Mouse (Mus musculus) 3T3-L1 (cell line): ENCODE results near the gene Pprc1.

ENCODE experiments used
- DNase-seq: peaks from one replicate; pipeline ENCODE4 v3.0.0-alpha.2; 2015; ENCODE audit warnings: low read depth, low spot score

The Pprc1 gene

DNA sequence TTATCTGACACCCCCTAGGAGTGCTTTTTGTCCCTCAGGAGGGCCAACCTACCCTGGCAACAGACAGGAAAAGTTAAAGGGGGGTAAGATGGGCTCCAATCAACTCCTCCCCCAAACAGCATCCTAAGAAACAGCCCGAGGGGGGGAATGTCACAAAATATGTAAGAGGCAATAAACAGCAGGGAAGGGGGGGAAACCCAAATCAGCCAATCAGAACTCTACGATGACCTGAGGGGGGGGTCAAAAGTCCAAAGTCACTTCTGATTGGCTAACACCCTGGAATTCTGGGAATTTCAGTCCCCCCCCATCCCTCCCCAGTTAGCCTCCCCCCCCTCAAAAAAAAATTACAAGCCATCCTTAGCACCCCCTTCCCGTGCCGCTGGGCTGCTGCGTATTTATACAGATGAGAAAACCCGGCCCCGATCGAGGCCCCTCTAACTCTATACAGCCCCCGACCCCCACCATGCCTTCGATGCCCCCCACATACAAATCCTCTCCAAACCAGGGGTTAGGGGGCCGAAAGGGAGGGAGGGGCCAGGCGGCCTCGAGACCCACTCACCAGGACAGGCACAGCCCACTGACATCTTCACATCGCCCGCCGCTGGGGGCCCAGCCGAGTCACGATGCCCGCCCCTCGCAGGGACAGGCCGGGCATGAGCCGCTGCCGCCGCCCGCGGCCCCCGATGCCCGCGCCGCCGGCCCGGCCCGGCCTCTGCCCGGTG is at the start of gene Pprc1:
Pprc1 (plus strand) TSS at position 616 of the 722 bp plus-strand sequence.
- peak; percentile 91 for DNase-seq

- peak; percentile 46 for DNase-seq
Measured at GRCm38 (mm10) chr19:45997365-45997764, 47.3 kb upstream of the Pprc1 start.

DNA sequence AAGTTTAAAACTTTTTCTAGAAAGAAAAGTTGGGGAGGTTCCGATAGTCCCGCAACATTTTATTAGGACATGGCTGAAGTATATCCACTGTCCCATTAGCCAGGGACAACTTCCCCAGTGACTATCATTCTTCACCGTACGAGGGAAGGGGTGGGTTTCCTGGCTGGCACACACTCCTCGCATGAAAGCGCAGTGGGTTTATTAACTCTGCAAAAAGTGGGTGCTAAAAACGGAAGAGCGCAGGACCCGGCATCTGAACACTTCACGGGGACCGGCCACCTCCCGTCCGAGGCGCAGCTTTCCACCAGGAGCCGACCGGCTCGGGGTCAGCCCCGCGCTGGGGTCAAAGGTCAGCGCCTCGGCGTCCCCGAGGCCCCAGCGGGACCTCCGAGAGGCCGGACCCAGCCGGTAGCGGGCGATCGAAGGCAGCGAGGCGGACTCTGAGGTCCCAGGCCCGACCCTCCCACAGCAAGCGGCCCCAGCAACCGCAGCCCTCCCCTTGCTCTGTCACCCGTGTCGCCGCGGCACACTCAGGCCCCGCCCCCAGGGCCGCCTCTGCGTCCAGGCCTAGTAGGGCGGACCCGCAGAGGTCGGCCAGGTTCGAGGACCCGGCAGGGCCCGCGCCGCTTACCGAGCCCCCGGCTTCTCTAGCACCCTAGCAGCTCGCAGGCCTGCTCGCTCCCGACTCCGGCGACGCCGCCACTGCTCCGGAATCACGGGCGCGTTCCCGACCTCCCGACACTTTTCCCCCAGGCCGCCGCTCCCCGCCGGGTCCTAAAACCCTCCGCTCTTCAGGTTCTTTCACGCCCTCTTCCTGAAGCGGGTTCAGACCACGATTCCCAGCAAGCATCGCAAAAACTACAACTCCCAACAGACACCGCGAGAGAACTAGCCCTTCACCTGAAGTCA is 46.6 kb upstream of the Pprc1 start, which contains the start of gene Armh3:
Armh3 (minus strand) TSS at position 704 of the 909 bp plus-strand sequence.
- DNase-seq = peak; percentile 97

DNA sequence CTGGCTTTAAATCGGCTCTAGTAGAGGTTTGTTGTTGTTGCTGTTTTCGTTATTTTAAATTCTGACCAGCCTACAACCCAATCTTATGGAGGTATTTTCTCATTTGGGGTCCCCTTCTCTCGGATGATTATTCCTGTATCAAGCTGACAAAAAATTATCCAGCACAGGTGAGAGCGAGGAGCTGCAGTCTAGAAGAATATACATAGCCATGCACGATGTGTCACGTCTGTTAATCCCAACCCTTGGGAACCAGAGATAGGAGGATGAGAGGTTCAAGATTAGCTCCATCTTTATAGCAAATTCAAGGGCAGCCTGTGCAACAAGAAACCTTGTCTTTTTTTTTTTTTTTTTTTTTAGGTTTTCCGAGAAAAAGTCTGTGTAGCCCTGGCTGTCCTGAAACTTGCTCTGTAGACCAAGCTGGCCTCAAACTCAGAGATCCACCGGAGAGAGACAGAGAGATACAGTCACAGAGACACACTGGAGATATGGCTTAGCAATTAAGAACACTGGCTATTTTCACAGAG is 45.9 kb upstream of the Pprc1 start:
- no peak for DNase-seq

DNA sequence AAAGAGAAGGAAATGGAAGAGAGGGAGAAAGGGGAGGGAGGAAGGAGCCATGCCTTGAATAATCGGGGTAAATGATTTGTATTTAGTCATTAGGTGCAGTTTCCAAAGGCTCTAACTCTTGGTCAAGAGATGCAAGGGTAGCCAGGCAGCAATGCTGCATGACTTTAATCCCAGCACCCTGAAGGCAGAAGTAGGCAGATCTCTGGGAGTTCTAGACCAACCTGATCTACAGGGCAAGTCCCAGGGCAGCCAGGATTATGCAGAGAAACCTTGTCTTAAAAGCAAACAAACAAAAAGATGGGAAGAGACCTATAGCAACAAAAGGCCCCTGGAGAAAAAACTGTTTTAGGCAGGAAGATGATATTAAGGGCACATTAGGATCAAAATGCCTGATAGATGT is 45.3 kb upstream of the Pprc1 start:
- DNase-seq = no peak

DNA sequence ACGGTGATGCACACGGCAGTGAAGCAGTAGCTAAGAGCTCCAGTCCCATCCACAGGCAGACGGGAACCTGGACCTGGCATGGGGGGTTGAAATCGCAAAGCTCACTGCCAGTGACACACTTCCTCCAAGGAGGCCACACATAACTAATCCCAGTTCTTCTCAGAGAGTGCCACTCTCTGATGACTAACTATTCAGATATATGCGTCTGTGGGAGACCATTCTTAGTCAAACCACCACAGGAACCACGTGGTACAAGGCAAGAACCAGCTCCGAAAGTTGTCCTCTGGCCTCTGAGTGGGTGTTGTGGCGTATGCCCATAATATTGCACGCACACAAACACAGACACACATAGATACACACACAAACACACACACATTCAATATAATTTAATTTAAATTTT is 42.4 kb upstream of the Pprc1 start:
- DNase-seq = peak; percentile 75

DNA sequence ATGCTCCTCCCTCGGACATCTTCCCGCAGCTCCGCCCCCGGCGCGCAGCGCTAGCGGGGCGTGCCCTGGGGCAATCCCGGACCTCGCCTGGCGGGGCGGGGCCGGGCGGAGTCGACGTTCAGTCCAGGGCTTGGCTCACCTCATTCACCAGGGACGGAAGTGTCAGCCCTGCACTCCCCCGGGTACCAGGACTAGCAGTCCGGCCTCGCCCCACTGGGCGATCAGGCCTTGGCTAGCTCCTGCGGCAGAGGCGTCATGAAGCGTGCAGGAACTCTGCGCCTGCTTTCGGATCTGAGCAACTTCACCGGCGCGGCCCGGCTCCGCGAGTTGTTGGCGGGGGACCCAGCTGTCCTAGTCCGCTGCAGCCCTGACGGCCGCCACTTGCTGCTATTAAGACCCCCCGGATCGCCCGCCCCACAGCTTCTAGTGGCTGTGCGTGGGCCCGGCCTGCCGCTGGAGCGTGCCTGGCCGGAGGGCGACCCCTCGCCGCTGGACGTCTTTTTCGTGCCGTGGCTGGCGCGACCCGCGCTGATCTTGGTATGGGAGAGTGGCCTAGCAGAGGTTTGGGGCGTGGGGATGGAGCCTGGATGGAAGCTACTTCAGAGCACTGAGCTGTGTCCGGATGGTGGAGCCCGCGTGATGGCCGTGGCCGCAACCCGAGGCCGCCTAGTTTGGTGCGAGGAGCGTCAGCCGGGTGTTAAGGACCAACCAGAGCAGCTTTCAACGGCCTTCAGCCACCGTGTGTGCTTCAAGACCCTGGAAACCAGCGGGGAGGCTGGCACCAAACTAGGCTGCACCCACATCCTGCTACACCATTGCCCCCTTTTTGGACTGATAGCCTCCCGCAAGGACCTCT is 41.1 kb upstream of the Pprc1 start, which contains the start of gene Hps6:
Hps6 (plus strand) TSS at position 138 of the 856 bp plus-strand sequence.
- peak; percentile 90 for DNase-seq

DNA sequence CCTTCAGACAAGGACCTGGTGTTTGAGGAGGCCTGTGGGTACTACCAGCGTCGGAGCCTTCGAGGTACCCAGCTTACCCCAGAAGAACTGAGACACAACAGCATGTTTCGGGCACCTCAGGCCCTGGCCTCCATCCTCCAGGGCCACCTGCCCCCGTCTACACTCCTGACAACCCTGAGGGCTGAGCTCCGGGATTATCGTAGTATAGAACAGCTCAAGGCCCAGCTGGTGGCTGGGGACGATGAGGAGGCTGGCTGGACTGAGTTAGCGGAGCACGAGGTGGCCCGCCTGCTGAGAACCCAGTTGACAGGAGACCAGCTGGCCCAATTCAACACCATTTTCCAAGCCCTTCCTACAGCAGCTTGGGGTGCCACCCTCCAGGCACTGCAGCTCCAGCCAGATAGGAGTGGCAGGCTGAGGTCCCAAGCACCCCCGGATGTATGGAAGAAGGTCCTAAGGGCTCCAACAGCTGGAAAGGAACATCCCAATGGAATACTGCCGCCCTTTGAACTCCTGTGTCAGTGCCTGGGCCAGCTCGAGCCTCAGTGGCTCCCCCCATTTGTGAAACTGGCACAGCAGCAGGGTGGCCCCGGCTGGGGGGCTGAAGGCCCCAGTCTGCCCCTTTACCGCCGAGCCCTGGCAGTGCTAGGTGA is 39.7 kb upstream of the Pprc1 start:
- DNase-seq = no peak

DNA sequence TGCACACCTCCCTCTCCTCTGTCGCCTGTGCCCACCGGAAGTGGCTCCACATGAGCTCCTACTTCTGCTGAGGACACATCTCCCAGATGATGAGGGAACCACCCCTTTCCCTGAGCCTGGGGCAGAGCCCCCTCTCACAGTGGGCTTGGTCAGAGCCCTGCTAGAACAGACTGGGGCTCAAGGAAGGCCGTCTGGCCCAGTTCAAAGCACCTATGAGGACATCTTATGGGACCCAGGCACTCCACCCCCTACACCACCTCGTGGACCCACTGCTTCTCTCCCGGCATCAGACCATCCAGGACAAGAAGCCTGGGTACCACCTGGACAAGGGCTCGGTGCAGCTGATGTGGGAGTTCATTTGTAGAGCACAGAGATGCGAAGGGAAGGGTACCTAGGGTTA is 39.0 kb upstream of the Pprc1 start:
- DNase-seq = no peak

- DNase-seq = peak; percentile 99
Measured at GRCm38 (mm10) chr19:46014572-46015178, 30.0 kb upstream of the Pprc1 start.

GRCm38 (mm10) chr19:46016023-46016422 is 28.7 kb upstream of the Pprc1 start:
- DNase-seq = no peak

GRCm38 (mm10) chr19:46024959-46025358 is 19.7 kb upstream of the Pprc1 start:
- no peak for DNase-seq

- DNase-seq = no peak
Measured at GRCm38 (mm10) chr19:46026567-46026966, 18.1 kb upstream of the Pprc1 start.

DNA sequence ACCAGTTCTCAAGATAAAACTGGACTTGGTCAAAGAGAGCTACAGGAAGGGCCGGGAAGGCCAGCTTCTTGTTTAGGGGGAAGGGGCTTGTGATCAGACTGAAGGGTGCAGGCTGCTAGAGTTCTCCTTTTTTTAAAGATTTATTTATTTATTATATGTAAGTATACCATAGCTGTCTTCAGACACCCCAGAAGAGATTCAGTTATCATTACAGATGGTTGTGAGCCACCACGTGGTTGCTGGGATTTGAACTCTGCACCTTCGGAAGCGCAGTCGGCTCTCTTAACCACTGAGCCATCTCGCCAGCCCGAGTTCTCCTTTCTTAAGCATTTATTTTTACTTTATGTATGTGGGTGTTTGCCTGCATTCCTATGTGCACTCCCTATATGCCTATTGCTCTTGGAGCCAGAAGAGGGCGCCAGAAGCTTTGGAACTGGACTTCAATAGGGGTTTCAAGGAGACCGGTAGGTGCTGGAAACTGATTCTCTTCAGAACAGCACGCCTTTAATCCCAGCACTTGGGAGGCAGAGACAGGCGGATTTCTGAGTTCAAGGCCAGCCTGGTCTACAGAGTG is 15.9 kb upstream of the Pprc1 start:
- DNase-seq = peak; percentile 64

DNA sequence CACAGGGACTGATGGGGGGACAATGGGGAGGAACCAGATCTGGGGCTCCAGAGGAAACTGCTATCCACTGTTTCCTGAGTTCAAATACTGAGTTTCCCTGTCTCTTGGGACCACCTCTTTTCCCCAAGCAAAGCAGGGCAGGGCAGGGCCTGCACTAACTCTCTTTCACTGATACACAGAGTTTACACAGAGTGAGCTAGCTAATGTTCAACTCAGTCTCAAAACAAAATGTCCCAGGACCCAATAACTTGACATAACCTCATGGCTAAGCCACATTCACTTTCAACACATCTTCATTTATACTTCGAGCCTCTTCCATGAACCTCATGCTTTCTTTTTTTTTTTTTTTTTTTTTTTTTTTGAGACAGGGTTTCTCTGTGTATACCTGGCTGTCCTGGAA is 15.0 kb upstream of the Pprc1 start:
- DNase-seq = no peak

- DNase-seq = no peak
Measured at GRCm38 (mm10) chr19:46030196-46030983, 14.3 kb upstream of the Pprc1 start.

- no peak for DNase-seq
Measured at GRCm38 (mm10) chr19:46031689-46032432, 12.8 kb upstream of the Pprc1 start.

DNA sequence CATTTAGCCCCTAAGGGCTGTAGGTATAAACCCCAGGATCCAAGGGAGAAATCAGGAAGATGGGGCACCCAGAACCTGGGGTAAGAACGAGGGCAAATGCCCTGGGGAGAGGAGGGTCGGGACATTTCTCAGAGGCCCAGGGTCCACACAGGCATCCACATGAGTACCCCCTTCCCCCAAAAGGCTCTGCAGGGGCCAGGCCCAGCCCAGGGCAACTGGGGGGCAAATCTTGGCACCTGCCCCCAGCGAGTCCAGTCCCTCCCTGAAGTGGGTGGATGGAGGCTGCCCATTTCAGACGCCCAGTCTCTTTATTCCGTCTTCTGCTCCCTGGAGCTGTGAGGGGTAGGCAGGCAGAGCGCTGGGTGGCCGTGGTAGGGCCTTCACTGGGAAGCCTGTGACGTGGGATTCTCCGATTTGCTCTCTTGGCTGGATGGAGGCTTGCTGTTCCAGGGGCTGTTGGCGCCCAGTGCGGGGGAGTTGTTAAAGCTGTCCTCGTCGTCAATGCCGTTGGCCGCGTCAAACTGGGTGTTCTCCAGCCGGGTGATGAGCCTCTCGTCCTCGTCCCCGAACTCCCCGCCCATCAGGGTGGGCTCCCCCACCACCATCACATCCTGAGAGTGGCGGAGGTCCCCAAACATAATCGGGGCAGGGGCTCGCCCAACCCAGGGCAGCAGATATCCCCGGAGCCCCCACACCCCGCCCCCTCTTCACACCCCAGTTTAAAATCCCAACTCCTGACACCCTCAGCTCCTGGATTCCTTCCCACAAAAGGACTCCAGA is 11.8 kb upstream of the Pprc1 start:
- no peak for DNase-seq
